Mouse (Mus musculus): ENCODE data around the gene Crim1.

- TF ChIP-seq POLR2A (IDR thresholded peaks at IDR 0.05; ENCODE audit: borderline replicate concordance, control insufficient read depth, low read depth, low read length) (no peak), CTCF (IDR thresholded peaks at IDR 0.05; ENCODE audit: control insufficient read depth, insufficient read depth, low read length) (no peak)
These were observed 48.9 kb downstream of the Crim1 start for GRCm38 (mm10) chr17:78248943-78249342.
